Comparison of ENCODE assay signal across 8 mouse cellular contexts in the genomic region with DNA sequence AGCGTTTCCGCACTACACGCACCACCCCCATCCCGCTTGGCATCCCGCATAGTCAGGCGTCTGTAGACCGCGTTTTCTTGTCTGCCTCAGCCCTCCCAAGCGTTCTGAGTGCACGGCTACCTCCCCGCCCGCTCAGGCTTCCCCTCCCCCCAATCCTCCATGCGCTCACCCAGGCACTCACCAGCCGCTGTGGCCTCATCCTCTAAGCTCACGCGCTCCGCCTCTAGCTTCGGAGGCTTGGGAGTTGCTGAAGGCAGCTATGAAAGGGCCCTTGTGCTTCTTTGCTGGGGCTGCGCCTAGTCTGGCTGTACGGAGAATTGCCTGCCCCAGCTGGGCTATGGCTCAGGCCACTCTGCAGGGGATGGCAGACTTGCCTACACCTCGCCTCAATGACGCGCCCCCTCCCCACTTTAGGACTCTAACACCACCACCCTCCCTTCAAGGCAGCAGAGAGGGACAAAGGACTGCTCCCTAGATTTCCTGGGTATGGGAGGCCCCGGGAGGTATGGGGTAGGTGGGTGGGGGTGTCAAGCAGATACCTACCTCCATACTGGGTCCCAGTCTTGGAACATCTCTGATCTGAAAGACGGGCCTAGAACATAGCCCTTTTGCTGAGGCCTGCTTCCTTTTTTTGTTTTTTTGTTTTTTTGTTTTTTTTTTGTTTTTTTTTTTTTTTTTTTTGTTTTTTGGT. TPM values are rescaled to one million over a fixed set of nuclear protein-coding genes. Genes with fewer than 3 reads are reported as not detected.
DNase-seq lines count a peak whose midpoint lies in the region; ATAC-seq and TF ChIP-seq lines count a peak whose summit lies in the region.

No protein-coding gene starts in this region.

- H3K36me3 ChIP-seq in embryonic facial prominence, embryonic 13.5 days = peaks cover 14% of the 10 kb centered on the region
- peaks cover 10% of the 10 kb centered on the region; the same call in 1 of the 2 replicates for H3K36me3 ChIP-seq in liver, postnatal 0 days (replicated peaks; ENCODE audit: insufficient read depth, low read length)

- TF ChIP-seq CTCF in liver, postnatal 0 days (IDR thresholded peaks at IDR 0.05; ENCODE audit: low read depth) = no peak

- peaks cover 17% of the 10 kb centered on the region for H3K4me1 ChIP-seq in embryonic facial prominence, embryonic 13.5 days
- H3K4me1 ChIP-seq in liver, postnatal 0 days (ENCODE audit: insufficient read depth) = peaks cover 35% of the 10 kb centered on the region

- intact Hi-C loops in heart, postnatal 14 days (cut with DNase I) = no loop called here

- peak; percentile 75 for ATAC-seq in embryonic facial prominence, embryonic 13.5 days (ENCODE audit: insufficient number of reproducible peaks, insufficient read depth, low FRiP score, low TSS enrichment, low read depth)
- peak; percentile 16 for ATAC-seq in liver, postnatal 0 days

- peak overlapping the region; percentile 61 for H3K4me2 ChIP-seq in embryonic facial prominence, embryonic 13.5 days
- H3K4me2 ChIP-seq in liver, postnatal 0 days (ENCODE audit: low read depth, low read length) = peak overlapping the region; percentile 70

- WGBS in embryonic facial prominence, embryonic 13.5 days = 2% methylated on average over 25 of the region's 25 CpGs
- 15% methylated on average over 25 of the region's 25 CpGs for WGBS in liver, postnatal 0 days (ENCODE audit: insufficient replicate concordance)

- H3K4me3 ChIP-seq in embryonic facial prominence, embryonic 13.5 days = peak overlapping the region; percentile 41
- H3K4me3 ChIP-seq in liver, postnatal 0 days (ENCODE audit: low read depth, low read length) = peak overlapping the region; percentile 13

- H3K9me3 ChIP-seq in embryonic facial prominence, embryonic 13.5 days = no peaks in the 10 kb centered on the region
- H3K9me3 ChIP-seq in liver, postnatal 0 days (ENCODE audit: low read length) = no peaks in the 10 kb centered on the region

- DNase-seq in spleen, postnatal 4 days (ENCODE audit: low spot score in 2 of 2) = peak; percentile 48 to 78
- no peak for DNase-seq in spleen, postnatal 36 days (ENCODE audit: low spot score in 2 of 2)
- peak; percentile 40 to 62 for DNase-seq in heart, postnatal 14 days
- DNase-seq in layer of hippocampus, adult 8-10 months (ENCODE audit: low spot score in 2 of 2) = peak; percentile 83 to 90
- peak; percentile 68 for DNase-seq in liver, postnatal 0 days
- peak; percentile 91 to 93 for DNase-seq in right cerebral cortex, postnatal 10 days (ENCODE audit: low spot score in 2 of 2)
- no peak for DNase-seq in gastrocnemius, adult 18-20 months (ENCODE audit: low spot score)

- no peaks in the 10 kb centered on the region for H3K27me3 ChIP-seq in embryonic facial prominence, embryonic 13.5 days
- H3K27me3 ChIP-seq in liver, postnatal 0 days (ENCODE audit: insufficient read depth, low read length) = no peaks in the 10 kb centered on the region

- TF ChIP-seq EP300 in liver, postnatal 0 days (IDR thresholded peaks at IDR 0.05; ENCODE audit: low read depth) = no peak

- peak overlapping the region; percentile 93 for H3K27ac ChIP-seq in embryonic facial prominence, embryonic 13.5 days
- peak overlapping the region; percentile 96 for H3K27ac ChIP-seq in liver, postnatal 0 days (ENCODE audit: low read depth)

- H3K9ac ChIP-seq in embryonic facial prominence, embryonic 13.5 days = peak overlapping the region; percentile 69
- peak overlapping the region; percentile 59 for H3K9ac ChIP-seq in liver, postnatal 0 days (replicated peaks)

RNA-seq across cellular contexts. Expression of gene Slc26a1, which starts 2.4 kb away (rescaled TPM):
- polyA plus RNA-seq in embryonic facial prominence, embryonic 13.5 days (2015; fragmentation: Nextera tagmentation; extraction: Ambion mirVana) = 1.1 and 1.3 TPM in 2 replicates
- total RNA-seq in heart, postnatal 14 days (2021) = not detected
- 1 to 10 TPM; 1.0 to 1.8 (median 1.5) TPM for total RNA-seq in layer of hippocampus, adult 8-10 months (2022)
- 25.8 and 33.4 TPM in 2 replicates for polyA plus RNA-seq in liver, postnatal 0 days (2015; fragmentation: Nextera tagmentation; extraction: Ambion mirVana)
- under 1 TPM in 1 of 2 experiments, not detected in 1; 0.12 TPM for total RNA-seq in gastrocnemius, adult 18-20 months (2021)

RNA-seq across cellular contexts. Expression of gene Dgkq, which starts 8.3 kb away (rescaled TPM):
- polyA plus RNA-seq in embryonic facial prominence, embryonic 13.5 days (2015; fragmentation: Nextera tagmentation; extraction: Ambion mirVana) = 14.3 and 18.8 TPM in 2 replicates
- total RNA-seq in heart, postnatal 14 days (2021) = 10 to 100 TPM; 12.5 to 12.8 TPM
- total RNA-seq in layer of hippocampus, adult 8-10 months (2022) = 10 to 100 TPM; 52.6 to 61.4 (median 58.7) TPM
- 2.5 TPM in 2 replicates for polyA plus RNA-seq in liver, postnatal 0 days (2015; fragmentation: Nextera tagmentation; extraction: Ambion mirVana)
- total RNA-seq in gastrocnemius, adult 18-20 months (2021) = 1 to 10 TPM; 2.4 to 3.9 TPM

RNA-seq across cellular contexts. Expression of gene Fgfrl1, which starts 14.4 kb away (rescaled TPM):
- 14.4 and 26.7 TPM in 2 replicates for polyA plus RNA-seq in embryonic facial prominence, embryonic 13.5 days (2015; fragmentation: Nextera tagmentation; extraction: Ambion mirVana)
- total RNA-seq in heart, postnatal 14 days (2021) = 10 to 100 TPM; 16.6 to 16.9 TPM
- total RNA-seq in layer of hippocampus, adult 8-10 months (2022) = 10 to 100 TPM; 21.5 to 37.6 (median 27.6) TPM
- polyA plus RNA-seq in liver, postnatal 0 days (2015; fragmentation: Nextera tagmentation; extraction: Ambion mirVana) = 5.6 and 5.7 TPM in 2 replicates
- total RNA-seq in gastrocnemius, adult 18-20 months (2021) = 10 to 100 TPM; 23.3 to 29.9 TPM

RNA-seq across cellular contexts. Expression of gene Idua, which starts 17.6 kb away (rescaled TPM):
- 14.6 and 15.3 TPM in 2 replicates for polyA plus RNA-seq in embryonic facial prominence, embryonic 13.5 days (2015; fragmentation: Nextera tagmentation; extraction: Ambion mirVana)
- 10 to 100 TPM; 16.7 to 16.9 TPM for total RNA-seq in heart, postnatal 14 days (2021)
- 10 to 100 TPM; 17.4 to 27.3 (median 22.4) TPM for total RNA-seq in layer of hippocampus, adult 8-10 months (2022)
- 3.9 and 4.2 TPM in 2 replicates for polyA plus RNA-seq in liver, postnatal 0 days (2015; fragmentation: Nextera tagmentation; extraction: Ambion mirVana)
- total RNA-seq in gastrocnemius, adult 18-20 months (2021) = 1 to 10 TPM; 8.2 to 10.0 TPM

RNA-seq across cellular contexts. Expression of gene Tmem175, which starts 48.2 kb away (rescaled TPM):
- polyA plus RNA-seq in embryonic facial prominence, embryonic 13.5 days (2015; fragmentation: Nextera tagmentation; extraction: Ambion mirVana) = 23.7 and 25.8 TPM in 2 replicates
- total RNA-seq in heart, postnatal 14 days (2021) = 10 to 100 TPM; 10.0 to 10.2 TPM
- 10 to 100 TPM; 39.5 to 44.9 (median 42.5) TPM for total RNA-seq in layer of hippocampus, adult 8-10 months (2022)
- 7.0 and 7.3 TPM in 2 replicates for polyA plus RNA-seq in liver, postnatal 0 days (2015; fragmentation: Nextera tagmentation; extraction: Ambion mirVana)
- 10 to 100 TPM in 1 of 2 experiments, 1 to 10 TPM in 1; 7.6 to 10.7 TPM for total RNA-seq in gastrocnemius, adult 18-20 months (2021)

Comparison
In these comparisons a context has a peak if more than half of its experiments do, and no peak if none do; other contexts are left out.
1. DNase-seq: peak in spleen, postnatal 4 days (2 of 2), heart, postnatal 14 days (2 of 2), layer of hippocampus, adult 8-10 months (2 of 2), liver, postnatal 0 days (single experiment) and right cerebral cortex, postnatal 10 days (2 of 2); none in spleen, postnatal 36 days (0 of 2) and gastrocnemius, adult 18-20 months (single experiment).